Mouse (Mus musculus) midbrain, embryonic 10.5 days (tissue): ENCODE data around the gene Olfr1490. TPM values are rescaled to one million over a fixed set of nuclear protein-coding genes. Genes with fewer than 3 reads are reported as not detected.
"Not testable (repeated sequence)": the region's sequence is repeated elsewhere in the genome, so short reads cannot be mapped to it uniquely, and the experiment has no call there.

Experiments
- DNase-seq: peaks from one replicate; pipeline ENCODE4 v3.0.0-alpha.2; 2017; ENCODE audit warnings: low spot score
- H3K27ac ChIP-seq: fragments of 300-500 bp; sonication (generic); replicated peaks from 2 replicates; pipeline ENCODE4 v1.5.1; 2016; ENCODE audit warnings: mild to moderate bottlenecking
- H3K27me3 ChIP-seq: fragments of 300-500 bp; sonication (generic); 2 replicates; pipeline ENCODE4 v1.6.1; 2016; ENCODE audit warnings: low read depth, mild to moderate bottlenecking; ENCODE audit not compliant: poor library complexity, severe bottlenecking
- H3K36me3 ChIP-seq: fragments of 300-500 bp; sonication (generic); 2 replicates; pipeline ENCODE4 v1.6.1; 2016; ENCODE audit warnings: mild to moderate bottlenecking, moderate library complexity
- H3K4me1 ChIP-seq: fragments of 300-500 bp; sonication (generic); 2 replicates; pipeline ENCODE4 v1.6.1; 2016
- H3K4me3 ChIP-seq: fragments of 300-500 bp; sonication (generic); 2 replicates; pipeline ENCODE4 v1.5.1; 2016; ENCODE audit warnings: mild to moderate bottlenecking, moderate library complexity
- H3K9me3 ChIP-seq: fragments of 300-500 bp; sonication (generic); replicated peaks from 2 replicates; pipeline ENCODE4 v1.6.1; 2016; ENCODE audit warnings: mild to moderate bottlenecking
- WGBS: fragments of 180-500 bp; shearing (Covaris S2); methylation state at CpG from one replicate; pipeline ENCODE4 v1.1.7; 2016; 5-methylcytosine and 5-hydroxymethylcytosine counted together
- microRNA-seq: library from miRNA; unstranded; fragments of <30 nt; microRNA quantifications from one replicate; pipeline ENCODE4, GENCODE M21; 2017
- polyA plus RNA-seq: library from polyadenylated mRNA; unstranded; fragments of >200 nt; fragmentation: Nextera tagmentation; extraction: Ambion mirVana; gene quantifications from 2 replicates; pipeline ENCODE4 v1.2.1, GENCODE M21; 2016

The Olfr1490 gene
- not detected in 2 replicates for polyA plus RNA-seq

- Histone ChIP-seq H3K36me3 (no peaks in the 10 kb centered on the region), H3K27me3 (no peaks in the 10 kb centered on the region), H3K4me3 (no peak within 1 kb of the TSS), H3K4me1 (no peaks in the 10 kb centered on the region), H3K9me3 (peaks cover 27% of the 10 kb centered on the region; the same call in 1 of the 2 replicates), H3K27ac (no peak within 1 kb of the TSS)
- no peak for DNase-seq
- WGBS: 77% methylated on average over 1 of the region's 1 CpGs
Observed at GRCm38 (mm10) chr19:13650791-13651190, at the start of gene Olfr1490. Olfr1490 (plus strand) TSS chr19:13651091.

GRCm38 (mm10) chr19:13617075-13617474, 33.8 kb upstream of the Olfr1490 start, which contains the start of gene Olfr1487:
Olfr1487 (plus strand) TSS chr19:13617375.
- not testable (repeated sequence) for H3K4me3 ChIP-seq, H3K36me3 ChIP-seq, H3K4me1 ChIP-seq, H3K27me3 ChIP-seq, DNase-seq, H3K27ac ChIP-seq
- H3K9me3 ChIP-seq: peaks cover 34% of the 10 kb centered on the region
- 90% methylated on average over 2 of the region's 2 CpGs for WGBS

GRCm38 (mm10) chr19:13631321-13631720, 19.6 kb upstream of the Olfr1490 start, which contains the start of gene Olfr1489:
Olfr1489 (plus strand) TSS chr19:13631621.
- DNase-seq: no peak
- no peak within 1 kb of the TSS for H3K27ac ChIP-seq
- WGBS: 79% methylated on average over 1 of the region's 1 CpGs

GRCm38 (mm10) chr19:13696968-13697367, 46.1 kb downstream of the Olfr1490 start, which contains the start of gene Olfr1491:
Olfr1491 (plus strand) TSS chr19:13697268.
- H3K9me3 ChIP-seq: 0 out of 2 replicates have a peak, but pooled peaks cover 5% of the 10 kb centered on the region
- no peak within 1 kb of the TSS for H3K27ac ChIP-seq
- no peak for DNase-seq
- no peak within 1 kb of the TSS for H3K4me3 ChIP-seq
- H3K27me3 ChIP-seq: no peaks in the 10 kb centered on the region
- 78% methylated on average over 3 of the region's 3 CpGs for WGBS
- no peaks in the 10 kb centered on the region for H3K36me3 ChIP-seq
- no peaks in the 10 kb centered on the region for H3K4me1 ChIP-seq

More at GRCm38 (mm10) chr19:13631321-13631720, 19.6 kb upstream of the Olfr1490 start, which contains the start of gene Olfr1489:
- peaks cover 41% of the 10 kb centered on the region; the same call in 1 of the 2 replicates for H3K9me3 ChIP-seq
- H3K27me3 ChIP-seq: no peaks in the 10 kb centered on the region
- H3K4me3 ChIP-seq: no peak within 1 kb of the TSS
- no peaks in the 10 kb centered on the region for H3K4me1 ChIP-seq
- H3K36me3 ChIP-seq: no peaks in the 10 kb centered on the region

Small RNA genes within 50 kb of the gene (microRNA-seq; reads per million reads assigned to microRNA genes)
- not detected for gene Gm23931

Other genes starting within 250 kb of the Olfr1490 start
- gene Olfr1469, start 243.2 kb upstream of the Olfr1490 start, polyA plus RNA-seq: not detected in 2 replicates
- not detected in 2 replicates for gene Olfr1471, start 207.7 kb upstream of the Olfr1490 start, polyA plus RNA-seq
- gene Olfr1472, start 195.0 kb upstream of the Olfr1490 start, polyA plus RNA-seq: not detected in 2 replicates
- not detected in 2 replicates for gene Olfr1474, start 181.5 kb upstream of the Olfr1490 start, polyA plus RNA-seq
- not detected in 2 replicates for gene Olfr1475, start 170.9 kb upstream of the Olfr1490 start, polyA plus RNA-seq
- gene Olfr1477, start 150.5 kb upstream of the Olfr1490 start, polyA plus RNA-seq: not detected in 2 replicates
- not detected in 2 replicates for gene Olfr1480, start 123.2 kb upstream of the Olfr1490 start, polyA plus RNA-seq
- not detected in 2 replicates for gene Olfr1484, start 67.6 kb upstream of the Olfr1490 start, polyA plus RNA-seq
- gene Olfr1487, start 33.7 kb upstream of the Olfr1490 start, polyA plus RNA-seq: not detected in 2 replicates
- not detected in 2 replicates for gene Olfr1489, start 19.5 kb upstream of the Olfr1490 start, polyA plus RNA-seq
- gene Olfr1491, start 46.2 kb downstream of the Olfr1490 start, polyA plus RNA-seq: not detected in 2 replicates
- not detected in 2 replicates for gene Olfr1493-ps1, start 72.2 kb downstream of the Olfr1490 start, polyA plus RNA-seq
- not detected in 2 replicates for gene Olfr1494, start 88.6 kb downstream of the Olfr1490 start, polyA plus RNA-seq
- not detected in 2 replicates for gene Olfr1495, start 113.5 kb downstream of the Olfr1490 start, polyA plus RNA-seq
- gene Olfr1496, start 126.8 kb downstream of the Olfr1490 start, polyA plus RNA-seq: not detected in 2 replicates
- not detected in 2 replicates for gene Olfr1497, start 147.1 kb downstream of the Olfr1490 start, polyA plus RNA-seq
- not detected in 2 replicates for gene Olfr1499, start 168.4 kb downstream of the Olfr1490 start, polyA plus RNA-seq
- gene Olfr1500, start 179.4 kb downstream of the Olfr1490 start, polyA plus RNA-seq: not detected in 2 replicates
- gene Olfr1501, start 199.6 kb downstream of the Olfr1490 start, polyA plus RNA-seq: not detected in 2 replicates
- gene Olfr1502, start 210.7 kb downstream of the Olfr1490 start, polyA plus RNA-seq: not detected in 2 replicates
- gene Olfr1504, start 246.8 kb downstream of the Olfr1490 start, polyA plus RNA-seq: not detected in 2 replicates